Mouse (Mus musculus): Measurements from ENCODE around the gene Fbh1. TPM values are rescaled to one million over a fixed set of nuclear protein-coding genes. Genes with fewer than 3 reads are reported as not detected.

Gene Fbh1
- total and polyA plus RNA-seq, 3 experiments = 30.2 to 46.4 (median 35.2) TPM

GRCm38 (mm10) chr2:11735853-11736252 lies 41.5 kb downstream of the Fbh1 start:
- Histone ChIP-seq H3K4me1 (ENCODE audit: control insufficient read depth in 1 of 2, insufficient read depth in 2 of 2) (no peaks in the 10 kb centered on the region), H3K4me2 (ENCODE audit: insufficient read depth, low read depth, poor library complexity, severe bottlenecking) (no peak overlapping the region), H3K36me3 (replicated peaks in 1 of 2; ENCODE audit: control insufficient read depth in 1 of 2, insufficient read depth in 1 of 2, low read length in 1 of 2) (peaks cover 8 to 42% of the 10 kb centered on the region in 2 experiments), H3K9me3 (replicated peaks; ENCODE audit: low read length) (no peaks in the 10 kb centered on the region), H3K27me3 (replicated peaks) (no peaks in the 10 kb centered on the region), H3K4me3 (replicated peaks in 1 of 3; ENCODE audit: low read depth in 2 of 3, low read length in 2 of 3, poor library complexity in 1 of 3) (no peak overlapping the region), H3K79me2 (replicated peaks; ENCODE audit: control insufficient read depth, extremely low read depth, insufficient read depth, poor library complexity, severe bottlenecking) (no peaks in the 10 kb centered on the region), H3K9ac (ENCODE audit: insufficient read depth, low read depth) (no peak overlapping the region), H3K27ac (ENCODE audit: insufficient read depth, low read depth) (no peak overlapping the region)
- no peak for DNase-seq (ENCODE audit: extremely low read depth)
- dilution Hi-C loops (cut with MboI; ENCODE audit: extremely low pct_ligation_motif_present, extremely low pct_unique_long_range_greater_than_20kb, low sequenced_read_pairs) (no loop called here), in situ Hi-C loops (cut with MboI; ENCODE audit: low pct_ligation_motif_present, low pct_unique_long_range_greater_than_20kb, low sequenced_read_pairs) (no loop called here)
- TF ChIP-seq CHD1 (IDR thresholded peaks at IDR 0.05; ENCODE audit: low read depth, low read length) (no peak), ELF1 (IDR thresholded peaks at IDR 0.05; ENCODE audit: low read depth, low read length) (no peak), ZKSCAN1 (IDR thresholded peaks at IDR 0.05; ENCODE audit: borderline replicate concordance, low read depth, low read length) (no peak), MEF2A (IDR thresholded peaks at IDR 0.05; ENCODE audit: borderline replicate concordance, low read depth, low read length) (no peak), NRF1 (IDR thresholded peaks at IDR 0.05; ENCODE audit: low read depth, low read length) (no peak), USF2 (conservative IDR thresholded peaks at IDR 0.05; ENCODE audit: low read depth, low read length) (no peak), UBTF (IDR thresholded peaks at IDR 0.05; ENCODE audit: low read depth, low read length) (no peak), GABPA (IDR thresholded peaks at IDR 0.05; ENCODE audit: insufficient replicate concordance, low read depth, low read length) (no peak), POLR2AphosphoS2 (IDR thresholded peaks at IDR 0.05; ENCODE audit: low read depth, low read length) (no peak), USF1 (IDR thresholded peaks at IDR 0.05; ENCODE audit: low read depth, low read length) (no peak), ZNF384 (IDR thresholded peaks at IDR 0.05; ENCODE audit: low read depth, low read length) (no peak), TCF12 (IDR thresholded peaks at IDR 0.05; ENCODE audit: low read depth, low read length) (no peak), RAD21 (IDR thresholded peaks at IDR 0.05; ENCODE audit: low read depth, low read length) (no peak), NELFE (IDR thresholded peaks at IDR 0.05; ENCODE audit: low read depth, low read length) (no peak), BHLHE40 (IDR thresholded peaks at IDR 0.05; ENCODE audit: low read depth, low read length) (no peak), POLR2A (IDR thresholded peaks at IDR 0.05; ENCODE audit: low read depth, low read length) (no peak), HCFC1 (IDR thresholded peaks at IDR 0.05; ENCODE audit: low read depth, low read length) (no peak), E2F4 (IDR thresholded peaks at IDR 0.05; ENCODE audit: insufficient replicate concordance, low read depth, low read length) (no peak), SMC3 (IDR thresholded peaks at IDR 0.05; ENCODE audit: low read depth, low read length) (no peak)

- no peak overlapping the region for H3K27ac ChIP-seq (ENCODE audit: insufficient read depth, low read depth)
- in situ Hi-C loops (cut with MboI; ENCODE audit: low pct_ligation_motif_present, low pct_unique_long_range_greater_than_20kb, low sequenced_read_pairs) = no loop called here
- peaks cover 8 to 45% of the 10 kb centered on the region in 2 experiments for H3K36me3 ChIP-seq (replicated peaks in 1 of 2; ENCODE audit: control insufficient read depth in 1 of 2, insufficient read depth in 1 of 2, low read length in 1 of 2)
- dilution Hi-C loops (cut with MboI; ENCODE audit: extremely low pct_ligation_motif_present, extremely low pct_unique_long_range_greater_than_20kb, low sequenced_read_pairs) = no loop called here
- TF ChIP-seq NELFE (IDR thresholded peaks at IDR 0.05; ENCODE audit: low read depth, low read length) = no peak
- no peak for TF ChIP-seq CHD1 (IDR thresholded peaks at IDR 0.05; ENCODE audit: low read depth, low read length)
- TF ChIP-seq ZMIZ1 (IDR thresholded peaks at IDR 0.05; ENCODE audit: low read depth, low read length) = no peak
- no peak for TF ChIP-seq JUN (IDR thresholded peaks at IDR 0.05; ENCODE audit: insufficient read depth, low read depth, low read length)
- TF ChIP-seq KAT2A (IDR thresholded peaks at IDR 0.05; ENCODE audit: insufficient replicate concordance, low read length) = no peak
- TF ChIP-seq HCFC1 (IDR thresholded peaks at IDR 0.05; ENCODE audit: low read depth, low read length) = no peak
- no peak for TF ChIP-seq ELF1 (IDR thresholded peaks at IDR 0.05; ENCODE audit: low read depth, low read length)
- no peak for TF ChIP-seq MAZ (IDR thresholded peaks at IDR 0.05; ENCODE audit: low read depth, low read length)
- no peak for TF ChIP-seq RAD21 (IDR thresholded peaks at IDR 0.05; ENCODE audit: low read depth, low read length)
- TF ChIP-seq E2F4 (IDR thresholded peaks at IDR 0.05; ENCODE audit: insufficient replicate concordance, low read depth, low read length) = no peak
- no peak for TF ChIP-seq MYC (IDR thresholded peaks at IDR 0.05; ENCODE audit: low read depth, low read length)
- TF ChIP-seq MAX (IDR thresholded peaks at IDR 0.05; ENCODE audit: low read length) = no peak
- no peak for TF ChIP-seq RCOR1 (conservative IDR thresholded peaks at IDR 0.05; ENCODE audit: low read depth, low read length)
- H3K79me2 ChIP-seq (replicated peaks; ENCODE audit: control insufficient read depth, extremely low read depth, insufficient read depth, poor library complexity, severe bottlenecking) = no peaks in the 10 kb centered on the region
- H3K9me3 ChIP-seq (replicated peaks; ENCODE audit: low read length) = no peaks in the 10 kb centered on the region
- no peak overlapping the region for H3K9ac ChIP-seq (ENCODE audit: insufficient read depth, low read depth)
- H3K4me1 ChIP-seq (ENCODE audit: control insufficient read depth in 1 of 2, insufficient read depth in 2 of 2) = no peaks in the 10 kb centered on the region
- H3K4me3 ChIP-seq (replicated peaks in 1 of 3; ENCODE audit: low read depth in 2 of 3, low read length in 2 of 3, poor library complexity in 1 of 3) = no peak overlapping the region
- no peaks in the 10 kb centered on the region for H3K27me3 ChIP-seq (replicated peaks)
- H3K4me2 ChIP-seq (ENCODE audit: insufficient read depth, low read depth, poor library complexity, severe bottlenecking) = no peak overlapping the region
- no peak for DNase-seq (ENCODE audit: extremely low read depth)
These were observed 44.4 kb downstream of the Fbh1 start for GRCm38 (mm10) chr2:11732978-11733377.

All from CH12.LX (cell line).